In genomic region chr6:29195846-29196698, GRCm38 (mm10) we compare ENCODE assay signal across 9 mouse cellular contexts. TPM values are rescaled to one million over a fixed set of nuclear protein-coding genes. Genes with fewer than 3 reads are reported as not detected.
A peak's percentile ranks its signal among the peaks of the same experiment; 100 is the strongest.
DNase-seq lines count a peak whose midpoint lies in the region; ATAC-seq and TF ChIP-seq lines count a peak whose summit lies in the region.
"Had no signal": no experiment of that assay in that cellular context is flagged by ENCODE, and none has a peak within 500 bp of the region (broad histone marks: within the 10 kb centered on the region; RNA-seq: fewer than 3 reads in every experiment).

No protein-coding gene starts in this region.

- peak; percentile 60 for DNase-seq in kidney, adult 2 months
- peak; percentile 8 for DNase-seq in urinary bladder, postnatal 14 days (ENCODE audit: low spot score)
- no peak for DNase-seq in urinary bladder, postnatal 25 days (ENCODE audit: low spot score)
- no peak for DNase-seq in left cerebral cortex, postnatal 10 days (ENCODE audit: extremely low spot score in 1 of 2, low spot score in 2 of 2)
- no peak for DNase-seq in spleen, postnatal 36 days (ENCODE audit: low spot score in 2 of 2)

- no peak overlapping the region for H3K4me2 ChIP-seq in kidney, embryonic 14.5 days (replicated peaks; ENCODE audit: low read depth, low read length)
- no peak overlapping the region for H3K4me2 ChIP-seq in heart, embryonic 16.5 days (ENCODE audit: low read depth, low read length)
- H3K4me2 ChIP-seq: limb, embryonic 12.5 days had no signal

- no peak overlapping the region for H3K27ac ChIP-seq in kidney, adult 2 months (ENCODE audit: insufficient read depth, low read depth, low read length)
- no peak overlapping the region for H3K27ac ChIP-seq in kidney, embryonic 14.5 days (ENCODE audit: low read depth, low read length)
- no peak overlapping the region for H3K27ac ChIP-seq in heart, embryonic 16.5 days (ENCODE audit: low read length)
- H3K27ac ChIP-seq: limb, embryonic 12.5 days had no signal

- no peak overlapping the region for H3K9ac ChIP-seq in kidney, embryonic 14.5 days (ENCODE audit: low read depth, low read length)
- H3K9ac ChIP-seq in heart, embryonic 16.5 days (ENCODE audit: low read length), result no peak overlapping the region
- H3K9ac ChIP-seq: limb, embryonic 12.5 days had no signal

- TF ChIP-seq POLR2A in kidney, adult 2 months (IDR thresholded peaks at IDR 0.05; ENCODE audit: low read depth, low read length), result no peak

- intact Hi-C loops in left cerebral cortex, postnatal 10 days (cut with DNase I), result no loop called here

- WGBS in kidney, adult 2 months, result 82% methylated on average over 5 of the region's 5 CpGs
- 81% methylated on average over 5 of the region's 5 CpGs for WGBS in kidney, embryonic 14.5 days
- WGBS in heart, embryonic 16.5 days, result 71% methylated on average over 5 of the region's 5 CpGs

- ATAC-seq in kidney, embryonic 14.5 days (ENCODE audit: low FRiP score, low TSS enrichment), result no peak
- 0 out of 2 replicates have a peak, but pooled peaks have one; percentile 16 for ATAC-seq in heart, embryonic 16.5 days (replicated peaks; ENCODE audit: extremely low read depth, insufficient read depth, low FRiP score)

- H3K9me3 ChIP-seq in kidney, embryonic 14.5 days (ENCODE audit: control insufficient read depth, low read length), result no peaks in the 10 kb centered on the region
- no peaks in the 10 kb centered on the region for H3K9me3 ChIP-seq in heart, embryonic 16.5 days (replicated peaks; ENCODE audit: control insufficient read depth, low read length)
- H3K9me3 ChIP-seq: limb, embryonic 12.5 days had no signal

- H3K4me1 ChIP-seq in kidney, adult 2 months (ENCODE audit: control insufficient read depth, insufficient read depth, low read length), result no peaks in the 10 kb centered on the region; the same call in 1 of the 2 replicates
- H3K4me1 ChIP-seq in kidney, embryonic 14.5 days (ENCODE audit: control insufficient read depth, insufficient read depth, low read length), result 0 out of 2 replicates have a peak, but pooled peaks cover 4% of the 10 kb centered on the region
- H3K4me1 ChIP-seq in heart, embryonic 16.5 days (ENCODE audit: control insufficient read depth, insufficient read depth, low read length), result peaks cover 4% of the 10 kb centered on the region

- H3K4me3 ChIP-seq in kidney, adult 2 months (ENCODE audit: insufficient read depth, low read depth, low read length), result no peak overlapping the region
- H3K4me3 ChIP-seq in kidney, embryonic 14.5 days (ENCODE audit: low read length), result no peak overlapping the region
- H3K4me3 ChIP-seq in heart, embryonic 16.5 days (ENCODE audit: low read length), result no peak overlapping the region
- H3K4me3 ChIP-seq: limb, embryonic 12.5 days had no signal

- H3K36me3 ChIP-seq in kidney, adult 2 months (ENCODE audit: control insufficient read depth, insufficient read depth, low read length), result no peaks in the 10 kb centered on the region
- no peaks in the 10 kb centered on the region; the same call in 1 of the 2 replicates for H3K36me3 ChIP-seq in kidney, embryonic 14.5 days (ENCODE audit: control insufficient read depth, insufficient read depth, low read length)
- no peaks in the 10 kb centered on the region; the same call in 1 of the 2 replicates for H3K36me3 ChIP-seq in heart, embryonic 16.5 days (ENCODE audit: control insufficient read depth, insufficient read depth)

- TF ChIP-seq CTCF in kidney, adult 2 months (conservative IDR thresholded peaks at IDR 0.05; ENCODE audit: insufficient read depth, insufficient read length, low read depth, low read length), result no peak

- H3K27me3 ChIP-seq in kidney, adult 2 months (replicated peaks; ENCODE audit: control insufficient read depth, insufficient read depth, low read length), result no peaks in the 10 kb centered on the region
- peaks cover under 1% of the 10 kb centered on the region; the same call in 1 of the 2 replicates for H3K27me3 ChIP-seq in kidney, embryonic 14.5 days (ENCODE audit: control insufficient read depth, insufficient read depth, low read length)
- H3K27me3 ChIP-seq in heart, embryonic 16.5 days (ENCODE audit: control insufficient read depth, insufficient read depth, low read length), result peaks cover 8% of the 10 kb centered on the region

RNA-seq across cellular contexts. Expression of gene Prrt4, which starts 16.7 kb away (rescaled TPM):
- polyA plus RNA-seq in kidney, adult 2 months (2012; rRNA removed), result 0.20 and 0.24 TPM in 2 replicates
- 0.96 and 1.4 TPM in 2 replicates for polyA plus RNA-seq in kidney, embryonic 14.5 days (2014; fragmentation: Nextera tagmentation; extraction: Ambion mirVana)
- 1.1 and 1.2 TPM in 2 replicates for polyA plus RNA-seq in heart, embryonic 16.5 days (2015; fragmentation: Nextera tagmentation; extraction: Ambion mirVana)
- 1 to 10 TPM; 9.0 to 9.4 TPM for total RNA-seq in left cerebral cortex, postnatal 10 days (2021)
- total RNA-seq: neutrophil, adult 5-6 weeks had no signal

RNA-seq across cellular contexts. Expression of gene Impdh1, which starts 20.1 kb away (rescaled TPM):
- polyA plus RNA-seq in kidney, adult 2 months (2012; rRNA removed), result 16.8 and 17.7 TPM in 2 replicates
- 26.3 and 41.7 TPM in 2 replicates for polyA plus RNA-seq in kidney, embryonic 14.5 days (2014; fragmentation: Nextera tagmentation; extraction: Ambion mirVana)
- polyA plus RNA-seq in heart, embryonic 16.5 days (2015; fragmentation: Nextera tagmentation; extraction: Ambion mirVana), result 42.7 and 48.4 TPM in 2 replicates
- total RNA-seq in left cerebral cortex, postnatal 10 days (2021), result 100 to 1,000 TPM; 111 to 112 TPM

RNA-seq across cellular contexts. Expression of gene Rbm28, which starts 31.3 kb away (rescaled TPM):
- polyA plus RNA-seq in kidney, adult 2 months (2012; rRNA removed), result 4.9 and 6.1 TPM in 2 replicates
- 65.1 and 65.8 TPM in 2 replicates for polyA plus RNA-seq in kidney, embryonic 14.5 days (2014; fragmentation: Nextera tagmentation; extraction: Ambion mirVana)
- polyA plus RNA-seq in heart, embryonic 16.5 days (2015; fragmentation: Nextera tagmentation; extraction: Ambion mirVana), result 23.5 and 26.1 TPM in 2 replicates
- 10 to 100 TPM; 29.4 to 32.8 TPM for total RNA-seq in left cerebral cortex, postnatal 10 days (2021)

Comparison
In these comparisons a context has a peak if more than half of its experiments do, and no peak if none do; other contexts are left out.
1. DNase-seq: peak in kidney, adult 2 months (single experiment) and urinary bladder, postnatal 14 days (single experiment); none in urinary bladder, postnatal 25 days (single experiment), left cerebral cortex, postnatal 10 days (0 of 2) and spleen, postnatal 36 days (0 of 2).